Mouse (Mus musculus) layer of hippocampus, adult 9-10 months (tissue): ENCODE data around the gene Syf2.

Experiments
- DNase-seq: peaks from one replicate; pipeline ENCODE4 v3.0.0; 2022; ENCODE audit warnings: low spot score

Syf2 gene

GRCm38 (mm10) chr4:134923258-134924018 lies 7.3 kb upstream of the Syf2 start, which contains the start of gene Rsrp1:
Gene Rsrp1, plus strand, starts transcription at chr4:134923592.
- DNase-seq, result peak; percentile 90

- no peak for DNase-seq
Observed at GRCm38 (mm10) chr4:134924019-134924741, 6.5 kb upstream of the Syf2 start.

- no peak for DNase-seq
Observed at GRCm38 (mm10) chr4:134925206-134925605, 5.5 kb upstream of the Syf2 start.

- no peak for DNase-seq
Observed at GRCm38 (mm10) chr4:134927815-134928463, 2.8 kb upstream of the Syf2 start.

- no peak for DNase-seq
Observed at GRCm38 (mm10) chr4:134928464-134928836, 2.2 kb upstream of the Syf2 start.

- no peak for DNase-seq
Observed at GRCm38 (mm10) chr4:134929536-134929935, 1.2 kb upstream of the Syf2 start.

GRCm38 (mm10) chr4:134930190-134930589 lies 508 bp upstream of the Syf2 start:
- no peak for DNase-seq

GRCm38 (mm10) chr4:134937240-134938176 lies 6.8 kb downstream of the Syf2 start:
- DNase-seq, result no peak

GRCm38 (mm10) chr4:134939900-134940299 lies 9.2 kb downstream of the Syf2 start:
- no peak for DNase-seq

GRCm38 (mm10) chr4:134943758-134944538 lies 13.2 kb downstream of the Syf2 start:
- DNase-seq, result no peak

- DNase-seq, result no peak
Observed at GRCm38 (mm10) chr4:134946024-134946744, 15.5 kb downstream of the Syf2 start.

- no peak for DNase-seq
Observed at GRCm38 (mm10) chr4:134950518-134951091, 19.9 kb downstream of the Syf2 start.

- DNase-seq, result no peak
Observed at GRCm38 (mm10) chr4:134954461-134954860, 23.8 kb downstream of the Syf2 start.

GRCm38 (mm10) chr4:134955196-134955595 lies 24.5 kb downstream of the Syf2 start:
- no peak for DNase-seq

- no peak for DNase-seq
Observed at GRCm38 (mm10) chr4:134955845-134956244, 25.1 kb downstream of the Syf2 start.

- DNase-seq, result peak; percentile 60
Observed at GRCm38 (mm10) chr4:134956328-134956727, 25.6 kb downstream of the Syf2 start.

GRCm38 (mm10) chr4:134963021-134963776 lies 32.5 kb downstream of the Syf2 start:
- no peak for DNase-seq

GRCm38 (mm10) chr4:134967887-134968604 lies 37.3 kb downstream of the Syf2 start:
- no peak for DNase-seq

- no peak for DNase-seq
Observed at GRCm38 (mm10) chr4:134968605-134968976, 37.9 kb downstream of the Syf2 start.
